Mouse (Mus musculus) v-Abl transformed pro-B cells (cell line): ENCODE results near the gene Foxn3.

Experiments
- in situ Hi-C, 2 experiments: fragments of 400-800 bp; cut with MboI; formaldehyde crosslinking; loops; one replicate each; pipeline ENCODE4 v1.15.1; 2025; ENCODE audit not compliant: unreplicated experiment in 2 of 2

The Foxn3 gene

DNA sequence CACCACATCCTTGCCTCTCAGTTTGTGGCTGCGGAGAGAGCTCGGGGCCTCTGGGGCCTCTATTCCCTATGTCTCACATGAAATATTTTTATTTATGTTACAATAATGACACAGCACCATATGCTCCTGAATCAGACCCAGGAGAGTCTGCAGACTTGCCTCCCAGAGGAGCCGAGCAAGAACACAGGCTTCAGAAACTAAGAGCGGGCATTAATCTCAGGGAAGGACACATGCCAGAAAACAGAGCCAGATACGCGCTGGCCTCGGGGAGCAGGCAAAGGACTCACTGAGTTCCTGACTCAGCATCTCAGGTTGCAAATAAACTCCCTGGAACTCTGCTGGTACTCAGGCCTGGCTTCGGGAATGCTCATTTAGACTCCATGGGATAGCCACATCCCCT lies 403.3 kb downstream of the Foxn3 start:
- in situ Hi-C loops, result no loop called here

DNA sequence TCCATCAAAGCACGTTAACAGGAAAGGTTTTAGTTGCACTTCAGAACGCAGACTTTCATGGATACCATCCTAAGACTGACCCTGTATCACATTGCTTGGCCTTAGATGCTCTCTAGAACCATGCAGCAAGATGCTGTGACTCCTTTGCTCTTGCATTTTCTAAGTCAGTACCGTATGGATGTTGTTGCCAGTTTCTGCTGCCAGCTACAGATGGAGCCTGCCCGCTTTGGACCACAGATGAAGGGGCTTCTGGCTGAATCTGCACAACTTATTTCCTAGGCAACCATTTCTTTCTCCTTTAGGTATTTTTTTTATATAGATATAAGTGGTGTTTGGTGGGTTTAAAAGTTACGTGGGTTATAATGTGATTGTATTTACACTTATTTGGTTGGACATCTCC lies 407.5 kb downstream of the Foxn3 start:
- in situ Hi-C loops, result no loop called here

DNA sequence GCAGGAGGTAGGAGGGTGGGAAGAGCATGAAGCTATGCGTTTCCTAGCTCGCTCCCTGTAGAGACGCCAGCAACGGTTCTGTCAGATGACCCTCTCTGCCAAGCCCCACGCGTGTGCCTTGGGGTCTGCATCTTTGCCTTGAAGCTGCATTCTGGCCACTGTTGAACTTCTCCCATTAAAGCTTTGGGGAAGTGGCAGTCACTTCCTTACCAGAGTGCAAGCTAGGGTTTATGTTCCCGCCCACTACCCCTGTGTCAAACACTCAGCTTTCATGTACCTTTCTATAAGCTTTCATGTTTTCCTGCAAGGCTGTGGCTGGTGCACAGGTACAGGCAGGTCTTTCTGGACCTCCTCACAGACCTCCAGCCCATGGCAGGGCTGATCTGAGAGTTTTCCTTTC lies 409.2 kb downstream of the Foxn3 start:
- in situ Hi-C loops, result loop anchor here (5.0 kb wide), 2 partner anchors 37 to 62 kb away; no protein-coding TSS in a partner anchor

DNA sequence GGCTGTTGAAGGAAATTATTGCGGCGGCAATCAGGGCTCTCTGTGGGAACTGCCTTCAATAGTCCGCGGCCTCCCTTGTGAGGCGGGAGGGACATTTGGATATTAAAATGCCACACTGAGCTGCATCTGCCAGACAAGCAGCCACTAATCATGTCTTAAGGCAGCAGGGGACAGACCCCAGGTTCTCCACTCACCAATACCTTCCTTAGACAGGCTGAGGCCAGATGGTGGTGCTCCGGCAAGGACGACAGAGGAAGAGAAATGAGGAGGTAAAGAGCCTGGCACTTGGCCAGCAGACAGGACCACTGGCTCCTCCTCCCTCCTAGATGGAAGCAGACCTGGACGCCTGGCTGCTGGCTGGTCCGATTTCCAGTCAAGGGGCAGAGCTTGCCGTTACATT lies 409.7 kb downstream of the Foxn3 start:
- in situ Hi-C loops, result loop anchor here (5.0 kb wide), 2 partner anchors 36 to 61 kb away; no protein-coding TSS in a partner anchor

DNA sequence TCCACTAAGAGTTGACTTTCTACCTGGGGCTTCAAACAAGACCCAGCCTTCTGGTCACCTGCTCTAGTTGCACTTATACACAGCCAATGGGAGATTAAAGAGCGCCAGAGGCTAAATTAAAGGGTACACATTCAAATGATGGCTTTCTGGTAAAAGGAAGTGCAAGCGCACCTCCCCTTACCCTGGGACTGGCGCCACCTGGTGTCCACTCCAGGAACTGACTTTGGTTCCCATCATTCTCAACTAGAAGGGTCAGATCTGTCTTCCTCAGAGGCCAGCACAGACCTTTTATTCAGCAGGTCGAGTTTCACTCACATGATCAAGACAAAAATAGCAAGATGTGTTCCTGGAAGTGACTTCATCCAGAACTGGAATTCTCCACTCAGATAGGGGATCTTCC lies 413.3 kb downstream of the Foxn3 start:
- in situ Hi-C loops, result loop anchor here (5.0 kb wide), 2 partner anchors 33 to 58 kb away; no protein-coding TSS in a partner anchor

DNA sequence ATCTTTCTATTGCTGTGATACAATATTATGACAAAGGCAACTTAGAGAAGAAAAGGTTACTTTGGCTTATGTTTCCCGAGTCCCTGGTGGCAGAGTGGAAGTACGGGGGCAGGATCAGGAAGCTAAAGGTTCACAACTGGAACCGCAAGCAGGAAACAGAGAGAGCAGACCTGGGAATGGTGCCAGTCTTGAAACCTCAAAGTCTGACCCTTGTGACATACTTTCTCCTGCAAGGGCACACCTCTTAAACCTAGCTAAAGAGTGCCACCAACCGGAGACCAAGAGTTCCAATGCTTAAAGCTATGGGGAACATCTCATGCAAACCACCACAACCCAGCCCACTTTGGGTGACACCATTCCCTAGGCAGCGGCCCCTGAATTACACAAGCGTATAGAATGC lies 414.2 kb downstream of the Foxn3 start:
- in situ Hi-C loops, result no loop called here
